Mouse (Mus musculus) embryonic facial prominence, embryonic 10.5 days (tissue): Measurements from ENCODE around the gene Mipep. TPM values are rescaled to one million over a fixed set of nuclear protein-coding genes. Genes with fewer than 3 reads are reported as not detected.

Experiments used
- DNase-seq: peaks from one replicate; pipeline ENCODE4 v3.0.0-alpha.2; 2017; ENCODE audit warnings: low spot score
- H3K27ac ChIP-seq: fragments of 300-500 bp; sonication (generic); replicated peaks from 2 replicates; pipeline ENCODE4 v1.5.1; 2016; ENCODE audit warnings: mild to moderate bottlenecking
- H3K27me3 ChIP-seq: fragments of 300-500 bp; sonication (generic); replicated peaks from 2 replicates; pipeline ENCODE4 v1.6.1; 2016; ENCODE audit warnings: low read depth, mild to moderate bottlenecking; ENCODE audit not compliant: poor library complexity, severe bottlenecking
- H3K36me3 ChIP-seq: fragments of 300-500 bp; sonication (generic); replicated peaks from 2 replicates; pipeline ENCODE4 v1.6.1; 2016; ENCODE audit warnings: mild to moderate bottlenecking, moderate library complexity
- H3K4me1 ChIP-seq: fragments of 300-500 bp; sonication (generic); 2 replicates; pipeline ENCODE4 v1.6.1; 2016
- H3K4me3 ChIP-seq: fragments of 300-500 bp; sonication (generic); 2 replicates; pipeline ENCODE4 v1.5.1; 2016; ENCODE audit warnings: mild to moderate bottlenecking, moderate library complexity
- H3K9me3 ChIP-seq: fragments of 300-500 bp; sonication (generic); 2 replicates; pipeline ENCODE4 v1.6.1; 2016; ENCODE audit warnings: mild to moderate bottlenecking
- WGBS: fragments of 180-500 bp; shearing (Covaris S2); methylation state at CpG from one replicate; pipeline ENCODE4 v1.1.7; 2016; 5-methylcytosine and 5-hydroxymethylcytosine counted together
- polyA plus RNA-seq: library from polyadenylated mRNA; unstranded; fragments of >200 nt; fragmentation: Nextera tagmentation; extraction: Ambion mirVana; gene quantifications from 2 replicates; pipeline ENCODE4 v1.2.1, GENCODE M21; 2016

Mipep gene
- polyA plus RNA-seq, 1 experiment from 2014 or later, result 24.6 TPM

GRCm38 (mm10) chr14:60856199-60856912 lies 72.0 kb downstream of the Mipep start:
- Histone ChIP-seq H3K27me3 (no peaks in the 10 kb centered on the region), H3K36me3 (peaks cover 39% of the 10 kb centered on the region), H3K4me3 (no peak overlapping the region), H3K27ac (no peak overlapping the region), H3K9me3 (no peaks in the 10 kb centered on the region), H3K4me1 (0 out of 2 replicates have a peak, but pooled peaks cover 6% of the 10 kb centered on the region)
- 77% methylated on average over 7 of the region's 7 CpGs for WGBS
- DNase-seq, result no peak

- Histone ChIP-seq H3K27ac (no peak overlapping the region), H3K36me3 (peaks cover 33% of the 10 kb centered on the region), H3K4me3 (no peak overlapping the region), H3K27me3 (no peaks in the 10 kb centered on the region), H3K4me1 (0 out of 2 replicates have a peak, but pooled peaks cover 6% of the 10 kb centered on the region), H3K9me3 (no peaks in the 10 kb centered on the region)
- WGBS, result 83% methylated on average over 7 of the region's 7 CpGs
- DNase-seq, result no peak
Observed at GRCm38 (mm10) chr14:60856913-60857300, 72.5 kb downstream of the Mipep start.

- no peak for DNase-seq
- Histone ChIP-seq H3K9me3 (no peaks in the 10 kb centered on the region), H3K4me1 (peaks cover 9% of the 10 kb centered on the region), H3K4me3 (no peak overlapping the region), H3K27me3 (no peaks in the 10 kb centered on the region), H3K27ac (no peak overlapping the region), H3K36me3 (0 out of 2 replicates have a peak, but pooled peaks cover 3% of the 10 kb centered on the region)
- 92% methylated on average over 3 of the region's 3 CpGs for WGBS
Observed at GRCm38 (mm10) chr14:60863396-60863795, 79.0 kb downstream of the Mipep start.

- Histone ChIP-seq H3K9me3 (no peaks in the 10 kb centered on the region), H3K4me3 (no peak overlapping the region), H3K27ac (no peak overlapping the region), H3K36me3 (peaks cover 4% of the 10 kb centered on the region), H3K4me1 (peaks cover 10% of the 10 kb centered on the region), H3K27me3 (no peaks in the 10 kb centered on the region)
- WGBS, result 76% methylated on average over 11 of the region's 11 CpGs
- peak; percentile 47 for DNase-seq
Observed at GRCm38 (mm10) chr14:60866399-60866798, 82.0 kb downstream of the Mipep start.

GRCm38 (mm10) chr14:60868325-60868724 lies 84.0 kb downstream of the Mipep start:
- H3K4me3 ChIP-seq, result no peak overlapping the region
- H3K9me3 ChIP-seq, result no peaks in the 10 kb centered on the region
- 56% methylated on average over 9 of the region's 9 CpGs for WGBS
- H3K4me1 ChIP-seq, result peaks cover 10% of the 10 kb centered on the region
- H3K36me3 ChIP-seq, result peaks cover 21% of the 10 kb centered on the region
- no peak overlapping the region; the same call in 1 of the 2 replicates for H3K27ac ChIP-seq
- H3K27me3 ChIP-seq, result no peaks in the 10 kb centered on the region
- DNase-seq, result no peak

GRCm38 (mm10) chr14:60871831-60872230 lies 87.5 kb downstream of the Mipep start:
- no peak overlapping the region for H3K27ac ChIP-seq
- WGBS, result 93% methylated on average over 8 of the region's 8 CpGs
- no peaks in the 10 kb centered on the region for H3K9me3 ChIP-seq
- no peaks in the 10 kb centered on the region for H3K27me3 ChIP-seq
- no peak overlapping the region for H3K4me3 ChIP-seq
- peaks cover 27% of the 10 kb centered on the region for H3K36me3 ChIP-seq
- 0 out of 2 replicates have a peak, but pooled peaks cover 4% of the 10 kb centered on the region for H3K4me1 ChIP-seq
- DNase-seq, result no peak

- 87% methylated on average over 5 of the region's 5 CpGs for WGBS
Observed at GRCm38 (mm10) chr14:60882106-60882505, 97.7 kb downstream of the Mipep start.

GRCm38 (mm10) chr14:60882681-60883080 lies 98.3 kb downstream of the Mipep start:
- H3K4me3 ChIP-seq, result no peak overlapping the region
- no peak for DNase-seq
- peaks cover 6% of the 10 kb centered on the region; the same call in 1 of the 2 replicates for H3K9me3 ChIP-seq
- H3K27ac ChIP-seq, result no peak overlapping the region
- peaks cover 20% of the 10 kb centered on the region for H3K36me3 ChIP-seq
- WGBS, result 87% methylated on average over 4 of the region's 4 CpGs
- peaks cover 3% of the 10 kb centered on the region; the same call in 1 of the 2 replicates for H3K4me1 ChIP-seq
- no peaks in the 10 kb centered on the region for H3K27me3 ChIP-seq

More at GRCm38 (mm10) chr14:60882106-60882505, 97.7 kb downstream of the Mipep start:
- DNase-seq, result no peak
- Histone ChIP-seq H3K4me1 (peaks cover 3% of the 10 kb centered on the region; the same call in 1 of the 2 replicates), H3K27me3 (no peaks in the 10 kb centered on the region), H3K36me3 (peaks cover 19% of the 10 kb centered on the region), H3K9me3 (peaks cover 6% of the 10 kb centered on the region; the same call in 1 of the 2 replicates), H3K4me3 (no peak overlapping the region), H3K27ac (no peak overlapping the region)

- H3K27me3 ChIP-seq, result no peaks in the 10 kb centered on the region
- peaks cover 3% of the 10 kb centered on the region; the same call in 1 of the 2 replicates for H3K4me1 ChIP-seq
- 60% methylated on average over 6 of the region's 6 CpGs for WGBS
- no peak overlapping the region for H3K4me3 ChIP-seq
- no peak for DNase-seq
- H3K9me3 ChIP-seq, result peaks cover 6% of the 10 kb centered on the region; the same call in 1 of the 2 replicates
- H3K27ac ChIP-seq, result no peak overlapping the region
- peaks cover 26% of the 10 kb centered on the region for H3K36me3 ChIP-seq
Observed at GRCm38 (mm10) chr14:60885361-60885950, 101.1 kb downstream of the Mipep start.

- no peaks in the 10 kb centered on the region for H3K9me3 ChIP-seq
- no peak overlapping the region for H3K27ac ChIP-seq
- 91% methylated on average over 10 of the region's 10 CpGs for WGBS
- H3K4me1 ChIP-seq, result peaks cover 22% of the 10 kb centered on the region
- H3K4me3 ChIP-seq, result no peak overlapping the region
- DNase-seq, result no peak
- H3K36me3 ChIP-seq, result no peaks in the 10 kb centered on the region
- H3K27me3 ChIP-seq, result no peaks in the 10 kb centered on the region
Observed at GRCm38 (mm10) chr14:60893882-60894281, 109.5 kb downstream of the Mipep start.

- H3K4me1 ChIP-seq, result peaks cover 30% of the 10 kb centered on the region
- no peaks in the 10 kb centered on the region for H3K9me3 ChIP-seq
- no peaks in the 10 kb centered on the region for H3K27me3 ChIP-seq
- DNase-seq, result no peak
- H3K4me3 ChIP-seq, result no peak overlapping the region
- H3K27ac ChIP-seq, result peak overlapping the region; percentile 30; the same call in 1 of the 2 replicates
- H3K36me3 ChIP-seq, result peaks cover 4% of the 10 kb centered on the region
- 80% methylated on average over 19 of the region's 19 CpGs for WGBS
Observed at GRCm38 (mm10) chr14:60895172-60896000, 111.0 kb downstream of the Mipep start.

GRCm38 (mm10) chr14:60898086-60898667 lies 113.8 kb downstream of the Mipep start:
- no peak overlapping the region for H3K27ac ChIP-seq
- 81% methylated on average over 5 of the region's 5 CpGs for WGBS

More at GRCm38 (mm10) chr14:60898086-60898667, 113.8 kb downstream of the Mipep start:
- peaks cover 26% of the 10 kb centered on the region for H3K4me1 ChIP-seq
- no peak for DNase-seq
- no peak overlapping the region for H3K4me3 ChIP-seq
- H3K27me3 ChIP-seq, result no peaks in the 10 kb centered on the region
- H3K9me3 ChIP-seq, result no peaks in the 10 kb centered on the region
- H3K36me3 ChIP-seq, result peaks cover 4% of the 10 kb centered on the region
